Mouse (Mus musculus) liver, postnatal 0 days (tissue): ENCODE results near the gene Vars.

ENCODE experiments used
- CTCF ChIP-seq: sonication (generic); IDR thresholded peaks from 2 replicates; pipeline ENCODE4 v1.5.1; 2016; ENCODE audit warnings: antibody characterized with exemption, low read depth
- EP300 ChIP-seq: IDR thresholded peaks from 2 replicates; pipeline ENCODE4 v1.6.1; 2016; ENCODE audit warnings: antibody characterized with exemption, low read depth, mild to moderate bottlenecking

DNA sequence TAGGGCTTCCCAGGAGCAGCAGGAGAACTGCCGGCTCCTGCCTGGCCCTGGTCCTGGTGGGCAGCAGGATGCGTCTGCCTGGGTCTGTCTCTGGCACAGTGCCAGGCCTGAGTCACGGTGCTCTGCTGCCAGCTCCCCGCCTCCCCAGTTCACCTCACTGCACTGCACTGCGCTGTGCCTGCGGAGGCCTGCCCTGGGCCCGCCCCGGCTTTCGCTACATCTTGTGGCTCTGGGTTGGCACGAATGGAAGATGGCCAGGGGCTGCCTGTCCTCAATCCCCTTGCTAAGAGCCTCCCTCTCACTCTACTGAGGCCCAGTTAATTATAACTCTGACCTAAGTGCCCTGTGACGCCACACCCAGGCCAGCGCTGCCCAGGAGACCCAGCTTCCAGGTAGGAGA lies 15.6 kb downstream of the Vars start, which contains the start of gene Vwa7:
- no peak for TF ChIP-seq EP300
- TF ChIP-seq CTCF: no peak
